Mouse (Mus musculus) lung, adult 2 months (tissue): ENCODE data around the gene Polr2j. TPM values are rescaled to one million over a fixed set of nuclear protein-coding genes. Genes with fewer than 3 reads are reported as not detected.
A peak's percentile ranks its signal among the peaks of the same experiment; 100 is the strongest.

Experiments
- DNase-seq: peaks from one replicate; pipeline ENCODE4 v3.0.0; 2022
- H3K4me1 ChIP-seq: fragments of 200-500 bp; 2 replicates; pipeline ENCODE4 v1.6.1; 2011; ENCODE audit warnings: low read length; ENCODE audit not compliant: control insufficient read depth, insufficient read depth
- H3K4me3 ChIP-seq: fragments of 200-500 bp; replicated peaks from 2 replicates; pipeline ENCODE3; 2011; ENCODE audit warnings: low read depth, mild to moderate bottlenecking, control low read depth, low read length; ENCODE audit errors: extremely low read depth
- CTCF ChIP-seq: fragments of 200-500 bp; IDR thresholded peaks from 2 replicates; pipeline ENCODE4 v1.5.1; 2011; ENCODE audit warnings: mild to moderate bottlenecking, low read length, control low read depth; ENCODE audit not compliant: insufficient read depth
- POLR2A ChIP-seq: fragments of 200-500 bp; IDR thresholded peaks from 2 replicates; pipeline ENCODE4 v1.6.1; 2011; ENCODE audit warnings: low read depth, mild to moderate bottlenecking, control low read depth, low read length, borderline replicate concordance; ENCODE audit errors: extremely low read depth
- WGBS: fragments of 180-500 bp; shearing (Covaris S2); methylation state at CpG from one replicate; pipeline ENCODE4 v1.1.7; 2018; 5-methylcytosine and 5-hydroxymethylcytosine counted together
- polyA plus RNA-seq: library from polyadenylated mRNA; depleted of rRNA; stranded (reverse); fragments of >200 nt; gene quantifications from 2 replicates; pipeline ENCODE4 v1.2.3, GENCODE M21; 2012

Polr2j gene
- polyA plus RNA-seq, 1 experiment = 37.1 TPM

DNA sequence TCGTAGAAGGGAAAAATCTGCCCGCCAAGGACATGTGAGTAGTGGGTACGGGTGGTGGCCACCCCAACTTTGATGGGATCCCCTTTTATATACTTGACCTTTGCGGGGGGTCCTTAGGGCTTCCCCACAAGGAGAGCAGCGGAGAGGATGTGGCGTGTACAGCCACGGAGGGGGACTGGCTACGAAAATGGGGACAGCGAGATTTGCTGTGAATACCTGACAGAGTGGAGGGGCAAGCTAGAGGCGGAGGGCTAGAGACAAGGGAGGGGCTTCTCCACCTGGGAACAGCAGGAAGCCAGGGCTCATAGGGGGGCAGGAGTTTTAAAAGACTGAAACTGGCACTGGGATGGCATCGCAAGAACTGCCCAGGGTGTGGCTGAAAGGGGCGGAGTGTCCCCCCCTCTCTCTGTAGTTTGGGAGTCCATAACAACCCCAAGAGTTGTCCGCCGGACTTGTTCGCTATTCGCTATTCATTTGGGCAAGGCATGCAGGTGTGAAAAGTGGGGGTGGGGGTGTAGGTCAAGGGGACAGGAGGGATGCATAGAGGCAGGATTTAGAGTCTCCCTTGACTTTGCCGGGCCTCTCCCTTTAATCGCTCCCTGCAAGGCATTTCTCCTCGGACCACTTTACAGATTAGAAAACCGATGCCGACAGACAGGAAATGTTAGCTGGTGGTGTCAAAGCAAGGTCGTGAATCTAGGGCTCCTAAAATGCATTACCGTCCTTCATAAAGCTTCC is 32.1 kb upstream of the Polr2j start:
- no peak for DNase-seq
- Histone ChIP-seq H3K4me3 (peak overlapping the region; percentile 82), H3K4me1 (peaks cover 2% of the 10 kb centered on the region; the same call in 1 of the 2 replicates)
- 3% methylated on average over 23 of the region's 23 CpGs for WGBS
- no peak for TF ChIP-seq POLR2A
- no peak for TF ChIP-seq CTCF

DNA sequence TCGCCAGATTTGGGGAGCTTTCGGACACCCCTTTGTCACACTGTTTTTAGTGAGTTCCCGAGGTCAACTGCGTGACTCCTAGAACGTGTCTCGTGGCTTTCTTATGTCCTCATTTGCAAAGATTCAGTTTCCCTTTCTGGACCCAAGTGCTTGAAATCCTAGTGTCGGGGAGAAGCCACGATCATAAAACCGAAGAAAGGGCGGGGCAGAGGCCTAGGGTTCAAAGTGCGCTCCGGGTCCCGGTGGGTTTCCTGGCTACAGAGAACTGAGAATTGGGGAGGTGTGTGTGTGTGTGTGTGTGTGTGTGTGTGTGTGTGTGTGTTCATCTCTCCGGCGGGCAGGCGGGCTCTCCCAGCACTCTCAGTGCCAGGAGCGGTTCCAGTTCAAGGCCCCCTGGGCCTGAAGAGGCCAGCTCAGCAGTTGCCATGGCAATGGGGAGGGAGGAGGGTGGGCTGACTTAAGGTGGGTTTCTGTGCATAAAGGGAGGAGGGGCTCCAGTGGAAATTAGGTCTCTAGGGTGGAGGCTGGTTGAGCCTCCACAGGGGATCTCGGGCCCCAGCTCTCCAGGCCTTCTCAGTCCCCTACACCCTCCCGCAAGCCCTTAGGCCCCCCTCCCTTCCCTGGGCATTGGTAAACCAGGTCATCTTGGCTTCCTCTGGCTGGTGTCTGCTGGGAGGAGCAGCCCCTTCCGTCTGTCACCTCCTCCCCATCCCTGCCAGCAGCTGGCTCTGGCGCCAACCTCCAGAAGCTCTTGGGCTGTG is 31.4 kb upstream of the Polr2j start:
- DNase-seq = no peak
- TF ChIP-seq CTCF (no peak), POLR2A (no peak)
- Histone ChIP-seq H3K4me1 (peaks cover 2% of the 10 kb centered on the region; the same call in 1 of the 2 replicates), H3K4me3 (peak overlapping the region; percentile 15)
- WGBS = 34% methylated on average over 21 of the region's 21 CpGs

DNA sequence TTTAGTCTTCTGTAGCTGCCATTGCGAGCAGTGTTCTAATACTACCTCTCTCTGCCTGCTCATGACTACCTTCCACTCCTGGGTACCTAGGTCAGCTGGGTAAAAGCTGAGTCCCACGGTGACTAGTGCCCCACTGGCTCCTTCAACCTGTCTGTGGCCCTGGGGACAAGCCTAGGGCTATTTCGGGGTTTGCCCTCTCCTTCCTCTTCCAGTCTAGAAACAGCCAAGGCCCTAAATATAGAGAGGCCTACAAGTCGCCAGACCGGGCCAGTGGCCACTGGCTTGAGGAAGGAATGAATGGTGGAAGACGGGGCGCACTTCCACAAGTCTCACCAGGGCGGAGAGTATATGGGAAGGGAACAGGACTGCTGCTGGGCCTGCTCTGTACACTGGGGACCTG is 30.1 kb upstream of the Polr2j start:
- no peak overlapping the region for H3K4me3 ChIP-seq
- TF ChIP-seq POLR2A (no peak), CTCF (no peak)
- H3K4me1 ChIP-seq = peaks cover 2% of the 10 kb centered on the region; the same call in 1 of the 2 replicates
- 83% methylated on average over 8 of the region's 8 CpGs for WGBS
- DNase-seq = no peak

DNA sequence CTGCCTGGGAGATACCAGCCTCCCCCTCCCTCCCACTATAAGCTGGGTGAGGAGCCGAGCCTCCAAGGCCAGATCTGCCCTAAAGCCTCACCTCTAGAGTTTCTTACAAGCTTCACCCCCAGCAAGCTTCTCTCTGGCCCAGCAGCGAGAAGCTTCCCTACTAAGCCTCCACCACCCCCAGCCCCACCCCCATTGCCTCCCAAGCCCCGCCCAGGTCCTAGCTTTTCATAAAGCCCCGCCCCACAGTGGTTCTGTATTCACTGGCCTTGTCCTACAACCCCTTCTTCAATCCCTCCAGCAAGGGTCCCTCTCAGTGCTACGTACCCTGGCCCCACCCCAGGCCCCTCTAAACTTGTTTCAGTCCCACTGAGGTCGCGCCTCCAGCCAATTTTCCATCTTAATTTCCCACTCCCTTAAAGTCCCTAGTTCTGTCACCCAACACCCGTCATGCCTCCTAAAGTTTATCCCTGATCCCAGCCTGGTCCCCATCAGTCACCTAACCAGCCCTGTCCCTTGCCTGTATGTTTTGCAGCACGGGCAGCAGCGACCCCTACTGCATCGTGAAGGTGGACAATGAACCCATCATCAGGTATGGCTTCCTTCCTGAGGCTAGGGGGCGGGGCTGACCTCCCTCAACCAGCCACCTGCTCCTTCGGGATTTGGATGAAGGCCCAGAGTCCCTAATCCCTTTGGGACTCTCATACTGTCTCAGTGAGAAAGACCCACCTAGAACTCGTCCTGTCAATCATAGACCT is 27.4 kb upstream of the Polr2j start:
- TF ChIP-seq CTCF (peak; percentile 32; the same call in 1 of the 2 replicates), POLR2A (no peak)
- WGBS = 24% methylated on average over 14 of the region's 14 CpGs
- Histone ChIP-seq H3K4me1 (no peaks in the 10 kb centered on the region), H3K4me3 (no peak overlapping the region)
- no peak for DNase-seq

DNA sequence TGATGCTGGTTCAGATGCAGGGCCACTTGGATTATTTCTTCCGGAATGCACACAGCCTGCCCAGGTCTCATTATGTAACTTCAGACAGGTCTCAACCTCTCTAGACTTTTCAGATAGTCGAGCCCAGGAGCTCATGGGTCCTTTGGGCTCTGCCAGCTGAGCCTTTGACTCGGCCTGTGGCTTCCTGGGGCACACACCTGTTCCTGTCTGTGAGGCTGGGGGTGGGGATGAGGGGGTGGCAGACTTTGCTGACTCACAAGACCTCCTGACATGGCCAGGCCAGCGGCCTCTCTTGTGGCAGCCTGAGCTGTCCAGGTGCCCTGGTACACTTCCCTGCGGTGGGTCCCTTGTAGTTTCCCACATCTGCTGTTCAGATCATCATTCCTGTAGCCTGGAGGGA is 24.5 kb upstream of the Polr2j start:
- WGBS = 56% methylated on average over 5 of the region's 5 CpGs
- TF ChIP-seq POLR2A (no peak), CTCF (no peak)
- Histone ChIP-seq H3K4me1 (no peaks in the 10 kb centered on the region), H3K4me3 (no peak overlapping the region)
- DNase-seq = no peak

DNA sequence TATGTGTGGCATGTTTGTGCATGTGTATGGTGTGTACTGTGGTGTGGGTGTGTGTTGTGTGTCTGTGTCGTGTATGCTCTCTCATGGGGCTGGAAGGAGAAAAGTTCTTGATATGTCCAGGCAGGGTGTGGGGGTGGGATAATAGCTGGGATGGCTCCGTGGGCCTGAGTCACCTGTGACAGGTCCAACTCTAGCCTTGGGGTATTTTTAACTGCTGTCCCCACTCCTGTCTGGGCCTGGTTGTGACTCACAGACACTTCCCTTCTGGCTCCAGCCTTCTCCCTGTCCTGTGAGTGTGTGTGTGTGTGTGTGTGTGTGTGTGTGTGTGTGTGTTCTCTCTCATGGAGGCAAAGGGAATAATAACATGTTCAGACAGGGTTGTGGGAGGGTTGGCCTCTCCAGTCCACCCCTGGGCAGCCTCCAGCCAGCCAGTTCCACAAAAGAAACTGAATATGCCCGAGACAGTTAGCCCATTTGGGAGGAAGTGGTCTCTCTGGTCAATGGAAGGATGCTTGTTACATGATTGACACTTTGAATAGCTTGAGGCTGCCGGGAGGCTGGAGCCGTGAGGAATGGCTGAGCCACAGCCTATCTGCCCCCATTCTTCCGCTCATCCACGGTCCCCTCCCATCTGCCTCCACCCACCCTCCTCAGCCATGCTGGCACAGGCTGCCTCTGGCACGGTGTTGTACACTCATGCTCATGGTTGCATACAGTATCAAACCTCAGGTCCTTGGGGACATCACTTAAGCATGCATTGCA is 22.0 kb upstream of the Polr2j start:
- 54% methylated on average over 8 of the region's 8 CpGs for WGBS
- no peak for DNase-seq
- no peak for TF ChIP-seq CTCF
- TF ChIP-seq POLR2A = no peak
- no peaks in the 10 kb centered on the region for H3K4me1 ChIP-seq
- no peak overlapping the region for H3K4me3 ChIP-seq

DNA sequence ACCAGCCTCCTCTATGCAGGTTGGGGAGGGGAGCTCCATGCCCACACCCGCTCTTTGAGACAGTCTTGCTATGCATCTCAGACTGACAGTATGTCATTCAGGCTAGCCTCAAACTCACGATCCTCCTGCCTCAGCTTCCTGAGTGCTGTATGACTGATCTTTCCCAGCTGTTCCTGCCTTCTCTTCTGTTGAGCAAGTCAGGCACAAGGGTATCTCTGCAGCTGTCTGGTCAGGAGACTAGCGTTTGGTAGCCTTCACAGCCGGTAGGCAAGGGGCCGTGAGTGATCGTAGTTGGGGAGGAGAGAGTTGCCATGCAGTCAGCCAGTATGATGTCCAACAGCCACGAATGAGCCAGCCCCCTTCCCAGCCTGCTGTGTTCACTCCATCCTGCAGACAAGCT is 21.3 kb upstream of the Polr2j start:
- no peak for TF ChIP-seq CTCF
- TF ChIP-seq POLR2A = no peak
- WGBS = 76% methylated on average over 7 of the region's 7 CpGs
- DNase-seq = no peak

DNA sequence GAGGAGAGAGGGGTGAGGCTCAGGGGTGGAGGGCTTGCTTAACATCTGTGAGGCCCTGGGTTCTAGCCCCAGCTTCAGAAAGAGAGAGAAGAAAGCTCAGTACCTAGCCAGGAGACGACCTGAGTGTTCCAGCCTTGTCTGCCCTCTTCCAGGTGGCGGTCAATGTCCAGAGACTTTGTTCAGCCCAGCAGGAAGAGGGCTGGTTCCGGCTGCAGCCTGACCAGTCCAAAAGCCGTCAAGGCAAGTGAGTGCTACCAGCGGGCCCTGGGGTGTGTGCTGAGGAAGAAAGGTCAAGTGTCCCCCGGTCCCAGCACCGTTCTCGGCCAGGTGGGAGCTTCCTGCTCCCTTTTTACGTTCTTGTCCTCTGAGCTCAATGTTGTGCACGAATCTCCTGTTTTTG is 17.9 kb upstream of the Polr2j start:
- TF ChIP-seq POLR2A = no peak
- no peak for TF ChIP-seq CTCF
- Histone ChIP-seq H3K4me3 (no peak overlapping the region), H3K4me1 (0 out of 2 replicates have a peak, but pooled peaks cover 4% of the 10 kb centered on the region)
- no peak for DNase-seq
- whole genome bisulfite sequencing = 71% methylated on average over 10 of the region's 10 CpGs

More for the DNA sequence above, 21.3 kb upstream of the Polr2j start:
- H3K4me3 ChIP-seq = no peak overlapping the region
- no peaks in the 10 kb centered on the region for H3K4me1 ChIP-seq
